Mouse (Mus musculus): ENCODE measurements around the gene Tmem259.
A peak's percentile ranks its signal among the peaks of the same experiment; 100 is the strongest.

Tmem259 gene

DNA sequence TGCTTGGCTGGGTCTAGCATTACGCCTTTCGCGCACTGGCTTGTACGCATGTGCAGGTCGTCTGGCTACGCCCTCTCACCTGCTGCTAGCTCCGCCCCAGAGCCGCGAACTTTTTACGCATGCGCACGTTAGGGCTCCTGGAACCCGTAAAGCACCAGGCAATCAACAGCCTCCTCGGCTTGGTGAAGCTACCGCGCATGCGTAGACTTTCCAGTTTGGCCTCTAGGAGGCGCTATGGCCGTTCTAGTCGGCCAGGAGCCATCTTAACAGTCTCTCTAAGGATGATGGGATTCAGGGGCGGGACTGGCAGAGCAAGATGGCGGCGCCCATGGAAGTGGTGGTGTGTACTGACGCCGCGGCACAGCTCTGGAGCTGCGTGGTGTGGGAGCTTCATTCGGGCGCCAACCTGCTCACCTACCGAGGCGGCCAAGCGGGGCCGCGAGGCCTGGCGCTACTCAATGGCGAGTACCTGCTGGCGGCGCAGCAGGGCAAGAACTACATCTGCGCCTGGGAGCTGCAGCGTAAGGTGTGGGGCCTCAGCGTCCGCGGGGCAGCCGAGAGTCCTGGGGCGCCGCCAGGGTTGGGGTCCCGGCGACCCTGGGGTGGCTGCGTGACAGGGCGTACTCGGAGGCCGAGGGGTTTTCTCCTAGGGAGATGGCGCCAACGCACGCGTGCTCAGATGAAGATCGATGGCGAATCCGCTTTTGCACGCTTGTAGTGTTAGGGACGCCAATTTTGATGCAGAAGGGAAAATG is 24.1 kb downstream of the Tmem259 start, which contains the start of gene Wdr18:
TSS of gene Wdr18 (plus strand) at position 306 of the 755 bp plus-strand sequence.
- peak; percentile 99 for DNase-seq

DNA sequence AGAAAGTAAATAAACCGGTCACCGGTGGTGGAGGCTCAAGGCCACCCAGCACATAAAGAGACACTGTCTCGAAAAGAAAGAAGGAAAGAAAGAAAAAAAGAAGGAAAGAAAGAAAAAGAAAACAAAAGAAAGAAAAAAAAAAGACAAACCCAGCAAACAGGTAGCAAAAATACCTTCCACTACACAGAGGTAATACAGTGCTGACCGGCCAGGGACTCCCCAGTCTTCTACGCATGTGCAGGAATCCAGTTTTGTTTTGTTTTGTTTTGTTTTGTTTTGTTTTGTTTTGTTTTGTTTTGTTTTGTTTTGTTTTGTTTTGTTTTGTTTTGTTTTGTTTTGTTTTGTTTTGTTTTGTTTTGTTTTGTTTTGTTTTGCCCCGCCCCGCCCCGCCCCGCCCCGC is 24.7 kb downstream of the Tmem259 start:
- DNase-seq, result peak; percentile 55

DNA sequence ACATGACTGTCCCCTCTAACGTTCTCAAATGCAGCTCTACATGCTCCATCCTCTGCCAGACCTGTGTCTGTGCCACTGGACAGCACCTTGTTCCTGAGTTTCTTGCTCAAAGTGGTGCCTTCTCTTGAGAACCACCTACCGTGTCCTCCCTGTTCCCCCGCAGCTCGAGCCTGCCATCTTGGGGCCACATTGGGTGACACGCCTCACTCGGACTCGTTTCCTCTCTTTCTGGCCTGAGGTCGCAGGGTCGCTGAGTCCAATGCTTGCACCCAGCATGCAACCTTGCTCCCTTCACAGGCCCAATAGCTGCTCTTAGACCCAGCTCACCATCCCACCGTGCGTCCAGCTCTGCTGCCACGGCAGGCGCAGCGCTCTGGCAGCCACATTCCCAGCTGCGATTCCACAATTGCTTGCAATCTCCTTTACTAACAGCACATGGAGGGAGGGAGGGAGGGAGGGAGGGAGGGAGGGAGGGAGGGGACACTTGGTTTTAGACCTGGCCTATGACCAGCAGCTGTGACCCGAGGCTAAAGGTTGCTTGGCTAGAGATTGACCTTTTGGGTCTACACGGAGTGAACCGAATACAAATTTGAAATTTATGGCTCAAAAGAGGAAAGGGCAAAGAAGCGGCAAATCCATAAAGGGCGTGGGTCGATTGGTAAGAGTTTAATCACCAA is 25.9 kb downstream of the Tmem259 start:
- DNase-seq, result peak; percentile 91

DNA sequence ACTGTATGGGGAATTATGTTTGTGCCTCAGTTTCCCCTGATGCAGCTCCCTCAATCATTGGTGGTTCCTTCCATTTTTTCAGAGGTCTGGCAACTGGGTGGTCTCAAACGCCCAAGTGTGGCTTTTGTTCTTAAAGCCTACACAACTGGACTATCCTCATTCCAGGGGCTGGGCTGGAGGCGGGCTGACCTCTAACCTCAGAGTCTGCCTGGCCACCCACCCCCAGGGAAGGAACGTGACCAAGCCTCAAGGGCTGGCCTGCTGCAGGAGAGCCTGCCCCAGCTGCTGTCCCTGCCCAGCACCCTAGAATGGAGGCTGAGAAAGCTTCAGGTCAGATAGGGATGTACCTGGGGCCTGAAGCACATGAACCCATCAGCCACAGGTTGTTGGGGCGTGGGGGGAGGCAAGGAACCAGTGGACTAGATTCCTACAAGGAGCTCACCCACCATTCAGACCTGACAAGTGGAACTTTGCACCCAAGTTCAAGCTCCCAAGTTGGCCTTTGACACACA is 27.4 kb downstream of the Tmem259 start:
- no peak for DNase-seq

DNA sequence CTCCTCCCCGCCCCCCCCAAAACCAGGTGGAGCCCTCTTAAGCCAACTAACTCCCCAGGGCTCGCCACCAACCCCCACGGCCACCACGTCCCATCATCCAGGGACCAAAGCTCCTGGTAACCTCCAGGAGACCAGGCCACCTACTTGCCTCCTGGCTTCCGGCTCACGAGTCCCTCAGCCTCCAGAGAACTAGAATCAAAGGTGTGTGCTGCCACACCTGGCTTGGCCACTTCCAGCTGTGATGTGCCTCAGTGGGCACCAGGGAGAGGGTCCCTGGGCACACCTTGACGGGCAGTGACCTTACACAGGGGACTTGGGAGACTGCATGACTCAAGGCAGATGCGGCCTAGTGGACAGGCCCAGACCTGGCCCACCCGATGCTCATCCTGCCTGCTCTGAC is 28.4 kb downstream of the Tmem259 start:
- no peak for DNase-seq

DNA sequence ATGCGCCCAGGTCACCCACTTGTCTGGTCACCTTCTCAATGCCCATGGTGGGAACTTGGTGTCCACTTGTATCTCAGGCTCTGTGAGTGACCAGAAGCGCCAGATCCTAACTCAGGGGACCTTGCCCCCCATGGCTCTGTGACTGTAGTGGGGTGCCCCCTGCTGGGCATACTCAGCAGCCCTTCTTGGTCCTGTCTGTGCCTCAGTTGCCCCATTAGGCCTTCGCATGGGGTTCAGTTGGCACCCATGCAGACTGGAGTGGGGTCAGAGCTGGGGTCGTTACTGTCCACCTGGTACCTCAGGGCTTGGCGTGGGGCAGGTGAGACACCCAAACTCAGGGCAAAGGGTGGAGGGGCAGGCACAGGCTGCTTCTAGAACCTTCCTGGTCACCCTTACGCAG is 30.2 kb downstream of the Tmem259 start:
- peak; percentile 63 for DNase-seq

DNA sequence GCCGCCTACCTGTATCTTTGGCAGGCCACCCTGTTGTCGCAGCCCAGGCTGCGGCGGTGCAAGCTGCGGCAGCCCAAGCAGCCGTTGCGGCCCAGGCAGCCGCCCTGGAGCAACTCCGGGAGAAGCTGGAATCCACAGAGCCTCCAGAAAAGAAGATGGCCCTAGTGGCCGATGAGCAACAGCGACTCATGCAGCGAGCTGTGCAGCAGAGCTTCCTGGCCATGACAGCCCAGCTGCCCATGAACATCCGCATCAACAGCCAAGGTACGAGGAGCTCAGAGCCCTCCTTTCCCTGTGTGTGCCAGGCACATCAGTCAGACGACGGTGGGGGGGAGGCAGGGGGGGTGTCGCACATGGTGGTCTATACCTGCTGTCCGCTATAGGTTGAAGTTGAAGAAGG is 33.5 kb downstream of the Tmem259 start:
- DNase-seq, result no peak

DNA sequence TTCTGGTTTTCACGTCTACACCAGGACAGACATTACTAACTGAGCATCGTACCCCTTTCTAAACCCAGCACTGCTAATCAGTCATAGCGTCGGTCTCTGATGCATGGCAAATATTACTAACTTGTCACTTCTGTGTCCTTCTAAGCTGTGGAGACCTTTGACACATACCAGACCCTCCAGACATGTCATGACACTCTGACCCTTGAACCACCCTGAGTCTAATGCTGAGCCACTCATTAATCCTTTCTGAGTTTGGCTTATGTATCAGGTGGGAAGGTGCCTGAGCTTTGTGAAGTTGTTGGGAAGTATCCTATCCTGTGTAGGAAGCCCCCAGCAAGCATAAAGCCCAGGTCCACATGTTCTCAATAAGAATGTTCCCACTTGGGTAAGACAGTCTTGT is 34.3 kb downstream of the Tmem259 start:
- DNase-seq, result no peak

DNA sequence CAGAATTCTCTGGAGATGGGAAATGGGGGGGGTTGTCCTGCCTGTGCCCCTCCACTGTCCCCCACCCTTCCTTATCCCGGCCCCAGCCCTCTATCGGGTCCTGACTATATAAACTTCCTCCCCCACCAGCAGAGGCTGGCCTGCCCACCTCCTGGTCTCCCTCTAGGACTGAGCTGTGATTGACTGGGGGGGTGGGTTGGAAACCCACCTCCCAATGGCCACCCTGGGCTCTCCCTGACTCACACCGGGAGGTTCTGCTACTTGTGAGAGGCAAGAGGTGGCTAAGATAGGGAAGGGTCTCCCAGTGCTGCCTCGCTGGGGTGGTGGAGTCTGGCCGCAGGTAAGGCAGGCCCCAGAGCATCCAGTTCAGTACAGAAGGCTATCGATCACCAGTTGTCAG is 36.6 kb downstream of the Tmem259 start:
- DNase-seq, result no peak

DNA sequence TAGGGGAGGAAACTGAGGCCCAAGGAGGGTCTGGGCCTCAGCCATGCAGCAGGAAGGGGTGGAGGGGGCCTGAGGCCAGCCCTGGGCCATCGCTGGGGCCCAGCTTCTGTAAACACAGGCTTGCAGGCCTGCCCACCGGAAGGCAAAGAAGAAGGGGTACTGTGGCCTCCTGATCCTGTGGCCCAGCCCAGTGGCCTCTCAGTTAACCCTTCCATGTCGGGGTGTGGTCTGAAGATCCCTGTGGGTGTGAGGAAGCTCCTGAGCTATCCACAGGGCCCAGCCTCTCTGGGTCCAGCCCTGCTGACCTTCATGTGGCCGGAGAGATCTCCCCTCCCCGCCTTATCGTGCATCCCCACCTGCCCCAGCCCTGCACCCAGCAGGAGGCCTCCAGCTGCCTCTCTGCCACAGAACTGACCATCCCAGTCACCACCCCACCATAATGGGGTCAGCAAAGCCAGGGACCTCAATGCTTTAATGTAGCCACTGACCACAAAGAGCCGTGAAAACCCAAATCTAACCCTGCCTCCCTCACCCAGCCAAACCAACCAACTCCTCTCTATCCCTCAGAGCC is 37.3 kb downstream of the Tmem259 start:
- no peak for DNase-seq

DNA sequence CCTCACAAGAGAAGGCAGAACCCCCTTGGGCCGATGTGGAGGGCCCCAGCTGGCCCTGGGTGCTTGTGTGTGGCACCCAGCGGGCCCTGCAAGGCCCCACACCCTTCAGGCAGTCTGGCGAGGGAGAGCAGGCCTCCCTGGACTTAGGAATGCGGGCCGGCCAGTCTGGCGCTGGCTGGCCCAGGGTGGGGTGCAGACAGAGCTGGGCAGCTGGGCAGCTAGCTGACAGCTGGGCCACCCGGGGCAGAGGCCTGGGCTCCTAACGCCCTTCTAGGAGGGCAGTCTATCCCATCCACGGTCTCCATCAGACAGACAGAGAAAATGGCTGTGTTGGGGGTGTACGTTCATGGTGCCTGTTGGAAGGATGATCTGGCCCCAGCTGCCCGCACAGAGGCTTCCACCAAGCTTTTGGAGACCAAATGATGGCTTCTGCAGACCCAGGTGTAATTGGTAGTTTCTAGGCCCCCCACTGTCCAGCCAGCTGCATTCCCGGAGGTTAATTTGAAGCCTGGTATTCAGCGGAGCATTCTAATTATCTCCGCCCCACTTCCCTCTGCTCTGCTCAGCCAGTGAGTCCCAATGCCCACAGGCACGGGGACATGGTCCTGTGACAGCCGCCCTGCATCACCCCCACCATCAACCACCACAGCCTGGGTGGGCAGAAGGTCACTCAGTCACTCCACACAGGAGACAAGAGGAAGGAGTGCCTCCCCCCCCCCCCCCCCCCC is 38.5 kb downstream of the Tmem259 start:
- DNase-seq, result peak; percentile 71

DNA sequence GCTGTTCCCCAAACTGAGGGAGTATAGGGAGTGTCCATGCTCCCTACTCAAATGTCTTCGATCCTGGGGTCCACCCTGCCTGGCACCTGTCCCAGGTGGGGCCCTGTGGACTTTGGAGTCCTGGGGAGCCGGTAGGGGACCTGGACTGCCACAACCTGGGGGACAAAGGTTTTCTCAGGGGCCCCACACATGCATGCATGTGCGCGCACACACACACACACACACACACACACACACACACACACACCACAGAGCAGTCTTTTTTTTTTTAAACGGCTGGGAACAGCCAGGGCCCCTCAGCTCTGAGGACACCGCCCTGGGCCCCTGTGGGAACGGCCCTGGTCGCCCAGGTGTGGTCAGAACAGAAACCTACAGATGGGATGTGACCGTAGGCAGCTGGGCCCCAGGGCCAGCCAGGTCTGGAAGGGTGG is 40.6 kb downstream of the Tmem259 start:
- no peak for DNase-seq

DNA sequence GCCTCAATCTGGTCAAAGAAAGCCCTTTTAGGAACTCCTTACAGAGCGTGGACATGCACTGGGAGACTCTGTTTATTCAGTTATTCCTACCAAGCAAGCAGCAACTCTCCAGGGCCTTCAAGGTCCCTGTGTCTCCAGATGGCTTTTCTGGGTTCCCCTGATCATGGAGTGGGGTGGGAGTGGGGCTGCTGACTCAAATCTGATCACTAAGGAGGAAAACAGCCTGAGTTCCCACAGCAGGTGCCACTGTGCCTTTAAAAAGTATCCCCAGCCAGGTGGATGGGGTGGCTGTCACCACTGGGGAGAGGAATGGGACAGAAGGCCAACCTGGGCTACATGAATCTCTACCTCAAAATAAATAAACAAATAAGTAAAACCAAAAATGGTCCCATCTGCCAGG is 41.1 kb downstream of the Tmem259 start:
- DNase-seq, result no peak

DNA sequence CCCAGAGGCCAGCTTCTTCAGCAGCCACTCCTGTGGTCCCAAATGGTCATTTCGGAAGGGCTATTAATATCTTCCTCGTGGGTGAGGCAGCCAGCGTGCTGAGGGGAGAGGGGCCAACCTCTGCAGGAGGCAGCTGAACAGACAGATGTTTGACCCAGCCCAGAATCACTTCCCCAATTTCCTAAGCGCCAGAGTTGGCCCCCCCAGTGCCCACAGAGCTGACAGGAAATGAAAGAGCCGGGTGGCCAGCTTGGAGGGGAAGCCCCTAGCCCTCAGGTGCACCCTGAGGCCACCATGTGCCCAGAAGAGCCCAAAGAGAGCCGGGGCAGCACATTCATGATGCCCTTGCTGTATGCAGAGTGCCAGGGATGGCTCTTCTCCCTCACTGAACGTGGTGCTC is 43.4 kb downstream of the Tmem259 start:
- no peak for DNase-seq

DNA sequence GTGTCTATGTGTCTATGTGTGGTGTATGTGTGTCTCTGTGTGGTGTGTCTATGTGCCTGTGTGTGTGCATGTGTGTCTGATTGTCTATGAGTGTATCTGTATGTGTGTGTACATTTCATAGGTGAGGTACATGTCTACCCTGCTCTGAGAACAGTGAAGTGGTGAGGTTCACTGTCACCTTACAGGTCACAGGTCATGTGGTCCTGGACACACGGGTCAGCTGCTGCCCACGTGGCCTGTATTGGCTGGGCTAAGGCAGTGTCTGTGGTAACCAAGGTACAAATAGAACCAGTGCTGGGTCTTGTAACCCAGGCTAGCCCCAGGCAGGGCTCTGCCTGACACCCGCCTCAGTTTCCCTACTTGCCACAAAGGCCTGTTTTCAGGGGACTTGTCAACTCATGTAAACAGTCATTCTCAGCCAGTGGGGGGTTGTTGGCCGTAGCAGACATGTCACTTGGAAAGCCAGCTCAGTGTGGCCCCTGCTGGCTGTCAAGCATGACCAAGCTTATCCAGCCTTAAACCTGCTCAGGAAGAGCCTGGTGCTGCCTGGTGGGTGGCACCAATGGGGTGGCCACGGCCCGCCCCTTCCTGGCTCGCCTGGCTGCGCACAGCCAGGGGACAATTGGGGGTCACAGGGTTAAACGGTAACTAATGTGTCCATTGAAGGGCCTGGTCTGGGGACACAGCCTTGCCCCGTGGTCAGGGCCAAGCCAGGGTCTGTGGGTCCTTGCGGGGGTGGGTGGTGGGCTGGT is 46.2 kb downstream of the Tmem259 start:
- peak; percentile 60 for DNase-seq

DNA sequence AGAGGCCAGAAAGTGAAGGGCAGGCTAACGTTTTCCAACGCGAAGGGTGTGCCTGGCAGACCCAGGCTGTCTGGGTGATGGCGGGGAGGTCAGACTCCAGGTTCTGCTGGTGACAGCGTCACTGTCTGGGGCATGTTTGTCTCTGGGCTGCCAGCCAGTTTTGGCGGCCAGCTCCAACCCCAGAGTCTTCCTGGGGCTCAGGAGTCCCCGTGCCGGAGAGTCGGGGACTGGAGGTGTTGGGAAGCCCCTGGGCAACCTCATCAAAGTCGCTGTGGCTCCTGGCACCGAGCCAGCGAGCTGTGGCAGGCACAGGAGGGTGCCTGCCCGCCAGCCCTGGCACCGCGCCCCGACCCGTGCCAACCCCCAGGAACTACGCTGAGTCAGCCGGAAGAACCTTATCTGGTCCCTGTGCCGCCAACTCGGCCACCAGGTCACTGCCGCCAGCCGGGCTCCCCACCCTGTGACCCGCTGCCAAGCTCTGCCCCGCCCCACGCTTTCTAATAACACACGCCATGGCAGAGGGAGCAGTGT is 47.2 kb downstream of the Tmem259 start:
- peak; percentile 84 for DNase-seq

DNA sequence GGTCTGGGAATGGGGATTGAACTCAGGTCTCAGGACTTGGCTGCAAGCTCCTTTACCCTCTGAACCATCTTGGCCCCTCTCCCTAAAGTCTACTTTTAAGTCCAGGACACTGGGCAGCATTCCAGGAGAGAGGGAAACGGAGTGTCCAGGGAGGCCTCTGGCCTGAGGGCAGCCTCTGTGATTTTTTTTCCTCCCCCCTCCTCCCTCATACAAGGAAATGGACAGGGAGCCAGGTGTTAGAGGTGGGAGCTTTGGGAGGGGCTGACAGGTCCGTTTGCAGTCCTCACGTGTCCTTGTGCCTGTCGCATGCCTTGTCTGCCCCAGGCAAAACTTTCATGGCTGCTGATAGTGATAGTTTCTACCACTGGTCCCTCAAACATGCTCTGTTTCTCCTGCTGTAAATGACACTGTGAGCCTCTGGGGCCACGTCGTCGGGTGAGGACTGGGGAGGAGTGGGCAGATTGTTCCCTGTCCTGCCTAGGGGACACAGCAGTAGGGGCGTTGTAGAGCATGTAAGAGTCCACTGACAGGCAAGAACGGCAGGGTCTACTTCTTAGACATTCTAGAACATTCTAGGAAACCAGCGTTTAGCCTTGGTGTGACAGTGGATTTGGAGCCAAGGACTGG is 47.7 kb downstream of the Tmem259 start:
- peak; percentile 77 for DNase-seq

DNA sequence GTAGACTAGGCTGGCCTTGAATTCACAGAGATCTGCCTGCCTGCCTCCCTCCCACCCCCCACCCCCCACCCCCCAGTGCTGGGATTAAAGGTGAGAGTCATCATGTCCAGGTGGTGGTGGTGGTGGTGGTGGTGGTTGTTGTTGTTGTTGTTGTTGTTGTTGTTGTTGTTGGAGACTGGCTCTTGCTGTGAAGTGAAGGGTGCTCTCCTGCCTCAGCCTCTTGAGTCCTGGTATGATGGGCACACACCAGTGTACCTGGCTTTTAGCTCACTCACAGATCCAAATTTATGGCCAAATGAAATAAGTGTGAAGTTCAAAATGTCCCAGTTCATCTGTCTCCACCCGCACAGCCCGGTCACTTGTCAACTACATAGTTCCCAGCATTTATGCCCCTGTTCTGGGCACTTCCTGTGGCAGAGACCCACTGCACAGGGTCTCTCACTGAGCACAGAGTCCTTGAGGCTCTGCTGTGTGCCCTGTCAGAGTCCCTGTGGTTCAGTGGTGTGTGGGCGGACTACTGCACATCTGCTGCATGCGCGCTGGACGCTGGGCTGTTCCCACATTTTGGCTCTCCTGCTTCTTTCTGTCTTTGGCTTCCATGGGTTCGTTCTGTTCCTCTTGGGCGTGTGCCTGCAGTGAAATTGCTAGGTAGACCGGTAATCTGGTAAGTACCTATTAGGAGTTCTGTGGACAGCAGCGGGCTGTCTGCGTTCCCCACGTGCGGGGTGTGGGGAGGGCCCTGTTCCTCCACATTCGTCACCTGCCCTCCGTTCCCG is 49.1 kb downstream of the Tmem259 start:
- DNase-seq, result no peak

DNA sequence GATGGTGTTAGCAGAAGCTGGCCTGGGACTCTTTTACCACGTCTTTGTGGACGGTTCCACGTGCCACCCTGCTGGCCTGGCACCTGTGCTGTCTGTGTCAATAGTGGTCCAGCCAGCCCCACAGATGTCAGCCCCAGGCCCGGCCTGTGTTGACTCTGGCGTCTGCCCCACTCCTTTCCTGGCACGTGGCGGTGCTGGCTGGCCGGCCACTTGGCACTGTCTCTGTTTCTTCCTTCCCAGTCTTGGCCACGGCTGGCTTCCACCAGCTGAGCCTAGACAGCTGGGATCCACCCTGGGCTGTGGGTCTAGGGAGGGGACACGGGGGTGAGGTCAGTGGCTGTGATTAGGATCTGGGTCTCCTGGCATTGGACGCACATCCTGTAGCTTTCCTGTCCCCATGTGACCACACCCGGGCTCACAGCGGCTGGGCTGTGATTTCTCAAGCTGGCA is 49.8 kb downstream of the Tmem259 start:
- peak; percentile 87 for DNase-seq

DNA sequence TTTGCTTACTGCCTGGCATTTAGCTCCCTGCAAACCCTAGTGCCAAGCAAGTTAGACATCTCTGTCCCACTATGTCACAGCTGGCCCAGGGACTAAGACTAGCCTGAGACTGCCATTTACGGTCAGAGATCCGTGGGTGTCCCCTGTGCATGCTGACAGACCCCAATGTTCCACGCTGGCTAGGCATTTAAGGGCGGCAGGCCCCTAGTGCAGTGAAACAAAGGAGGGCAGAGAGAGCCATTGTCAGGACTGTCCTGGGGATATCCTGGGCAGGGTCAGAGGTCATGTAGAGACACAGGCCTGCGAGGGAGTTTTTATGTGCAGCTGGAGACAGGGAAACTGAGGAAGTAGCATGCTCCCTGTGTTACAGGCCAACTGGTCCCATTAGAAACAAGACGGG is 50.3 kb downstream of the Tmem259 start:
- no peak for DNase-seq

DNA sequence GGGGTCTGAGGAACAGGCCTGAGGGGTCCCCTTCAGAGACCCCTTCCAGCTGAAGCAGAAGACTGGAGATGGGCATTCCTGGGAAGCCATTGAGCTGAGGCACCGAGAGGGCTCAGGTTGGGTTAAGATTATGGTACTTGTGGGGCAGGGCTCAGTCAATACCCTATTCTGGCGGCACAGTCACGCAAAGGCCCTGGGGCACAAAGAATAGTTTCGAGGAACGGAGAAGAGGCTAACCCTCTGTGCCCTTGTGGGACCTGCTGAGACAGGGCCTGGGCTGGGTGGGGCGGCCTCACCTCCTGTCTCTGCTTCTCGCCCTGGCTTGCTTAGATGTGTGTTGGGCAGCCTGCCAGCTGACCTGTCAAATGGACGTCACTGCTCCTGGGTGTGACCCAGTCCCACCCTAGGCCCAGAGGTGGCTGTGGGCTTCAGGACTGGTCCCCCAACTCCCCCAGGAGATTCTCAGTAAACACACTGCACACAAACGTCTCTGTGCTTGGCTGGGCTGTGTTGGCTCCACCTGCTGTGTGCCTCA is 50.9 kb downstream of the Tmem259 start:
- DNase-seq, result no peak
